Mouse (Mus musculus) neutrophil, adult 5-6 weeks (primary cell): ENCODE data around the gene Pcdh10. TPM values are rescaled to one million over a fixed set of nuclear protein-coding genes. Genes with fewer than 3 reads are reported as not detected.

Experiments used
- ATAC-seq: fragments of 151-379, 151-347 bp; 2 replicates; pipeline ENCODE4 v1.8.0; 2017; ENCODE audit warnings: mild to moderate bottlenecking, moderate TSS enrichment; ENCODE audit not compliant: insufficient number of reproducible peaks, poor library complexity, low FRiP score, severe bottlenecking; ENCODE audit errors: extremely low read depth
- total RNA-seq: library from RNA; stranded (forward); fragments of 200-1000 nt; gene quantifications from 2 replicates; pipeline ENCODE4 v1.2.3, GENCODE M21; 2017

The Pcdh10 gene
- total RNA-seq, 1 experiment from 2014 or later, result not detected

DNA sequence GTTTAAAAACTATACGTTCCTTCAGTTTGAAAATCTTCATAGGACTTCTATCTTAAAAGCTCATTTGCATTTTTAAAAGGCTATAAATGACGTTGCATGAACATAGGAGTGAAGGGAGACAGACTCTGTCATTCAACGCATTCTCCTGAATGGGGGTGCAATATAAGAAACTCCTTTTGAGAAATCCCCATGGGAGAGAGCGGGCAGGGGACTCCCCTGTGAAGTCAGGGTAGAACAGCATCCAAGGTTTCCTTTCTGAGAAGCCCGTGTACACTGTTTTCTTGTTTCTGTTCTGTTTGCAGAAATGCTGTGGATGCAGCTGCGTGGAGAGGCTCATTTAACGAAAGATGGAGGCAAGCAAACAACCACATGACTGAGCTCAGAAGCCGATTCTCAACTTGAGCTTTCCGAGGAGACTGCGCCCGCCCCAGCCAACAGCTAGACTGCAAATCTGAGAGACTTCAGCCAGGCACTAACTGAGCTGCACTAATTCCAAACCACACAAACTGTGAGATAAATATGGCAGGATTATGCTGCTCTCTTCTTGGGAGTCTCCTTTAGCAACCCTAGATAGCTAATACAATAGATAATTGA, 54.1 kb downstream of the Pcdh10 start:
- ATAC-seq, result no peak
